Comparison of ENCODE assay signal across 20 mouse cellular contexts in genomic region chr10:60388332-60388731, GRCm38 (mm10). TPM values are rescaled to one million over a fixed set of nuclear protein-coding genes. Genes with fewer than 3 reads are reported as not detected.
DNase-seq lines count a peak whose midpoint lies in the region; ATAC-seq and TF ChIP-seq lines count a peak whose summit lies in the region.
"Had no signal": no experiment of that assay in that cellular context is flagged by ENCODE, and none has a peak within 500 bp of the region (broad histone marks: within the 10 kb centered on the region; RNA-seq: fewer than 3 reads in every experiment).

No protein-coding gene starts in this region.

- H3K4me3 ChIP-seq in intestine, embryonic 15.5 days (replicated peaks): no peak overlapping the region
- H3K4me3 ChIP-seq in stomach, postnatal 0 days (ENCODE audit: low read depth, low read length): no peak overlapping the region
- H3K4me3 ChIP-seq in lung, adult 2 months (replicated peaks; ENCODE audit: extremely low read depth, low read depth, low read length): no peak overlapping the region
- H3K4me3 ChIP-seq: embryonic facial prominence, embryonic 12.5 days; heart, embryonic 15.5 days; hindbrain, embryonic 12.5 days; neural tube, embryonic 12.5 days had no signal

- ATAC-seq in intestine, embryonic 15.5 days: no peak
- ATAC-seq in stomach, postnatal 0 days (ENCODE audit: low FRiP score, low TSS enrichment): no peak
- ATAC-seq: midbrain, embryonic 16.5 days; Patski had no signal

- 88% methylated on average over 2 of the region's 2 CpGs for WGBS in intestine, embryonic 15.5 days
- 80% methylated on average over 2 of the region's 2 CpGs for WGBS in stomach, postnatal 0 days
- 69% methylated on average over 2 of the region's 2 CpGs for WGBS in lung, adult 2 months

- no peak for TF ChIP-seq POLR2A in lung, adult 2 months (IDR thresholded peaks at IDR 0.05; ENCODE audit: borderline replicate concordance, extremely low read depth, low read depth, low read length)

- TF ChIP-seq CTCF in stomach, postnatal 0 days (IDR thresholded peaks at IDR 0.05; ENCODE audit: low read depth): no peak
- TF ChIP-seq CTCF in lung, adult 2 months (IDR thresholded peaks at IDR 0.05; ENCODE audit: insufficient read depth, low read length): no peak

- H3K27ac ChIP-seq in intestine, embryonic 15.5 days: 0 out of 2 replicates have a peak overlapping the region, but pooled peaks have one; percentile 15
- peak overlapping the region; percentile 61 for H3K27ac ChIP-seq in stomach, postnatal 0 days (replicated peaks)
- H3K27ac ChIP-seq: embryonic facial prominence, embryonic 12.5 days; heart, embryonic 15.5 days; hindbrain, embryonic 12.5 days; neural tube, embryonic 12.5 days had no signal

- TF ChIP-seq EP300 in stomach, postnatal 0 days (optimal IDR thresholded peaks at IDR 0.05): no peak

- no peaks in the 10 kb centered on the region for H3K9me3 ChIP-seq in intestine, embryonic 15.5 days
- no peaks in the 10 kb centered on the region for H3K9me3 ChIP-seq in stomach, postnatal 0 days (ENCODE audit: control insufficient read depth, low read length)
- H3K9me3 ChIP-seq: embryonic facial prominence, embryonic 12.5 days; heart, embryonic 15.5 days; hindbrain, embryonic 12.5 days; neural tube, embryonic 12.5 days had no signal

- H3K36me3 ChIP-seq in intestine, embryonic 15.5 days: no peaks in the 10 kb centered on the region
- no peaks in the 10 kb centered on the region for H3K36me3 ChIP-seq in stomach, postnatal 0 days (ENCODE audit: control insufficient read depth, insufficient read depth, low read length)
- H3K36me3 ChIP-seq: embryonic facial prominence, embryonic 12.5 days; heart, embryonic 15.5 days; hindbrain, embryonic 12.5 days; neural tube, embryonic 12.5 days had no signal

- peak; percentile 49 for DNase-seq in 416B (ENCODE audit: low read depth)
- DNase-seq in B cell, adult 2 months: peak; percentile 28
- no peak for DNase-seq in stomach, postnatal 0 days (ENCODE audit: low spot score)
- DNase-seq in lung, adult 2 months: no peak
- DNase-seq in lung, postnatal 14 days: no peak
- DNase-seq in right cerebral cortex, postnatal 10 days (ENCODE audit: low spot score in 2 of 2): no peak
- DNase-seq: cerebellum, adult 11 months; cerebellum, postnatal 36 days; kidney, adult 2 months; kidney, postnatal 25 days; lung, adult 18-20 months had no signal

- H3K4me1 ChIP-seq in intestine, embryonic 15.5 days (replicated peaks): peaks cover 6% of the 10 kb centered on the region; the same call in 1 of the 2 replicates
- no peaks in the 10 kb centered on the region for H3K4me1 ChIP-seq in stomach, postnatal 0 days (replicated peaks; ENCODE audit: control insufficient read depth, insufficient read depth)
- peaks cover 10% of the 10 kb centered on the region for H3K4me1 ChIP-seq in lung, adult 2 months (ENCODE audit: control insufficient read depth, insufficient read depth, low read length)
- H3K4me1 ChIP-seq: embryonic facial prominence, embryonic 12.5 days had no signal

- H3K4me2 ChIP-seq in intestine, embryonic 15.5 days (replicated peaks): no peak overlapping the region
- H3K4me2 ChIP-seq in stomach, postnatal 0 days (replicated peaks; ENCODE audit: low read depth): no peak overlapping the region
- H3K4me2 ChIP-seq: embryonic facial prominence, embryonic 12.5 days; hindbrain, embryonic 12.5 days; neural tube, embryonic 12.5 days had no signal

- no peak overlapping the region for H3K9ac ChIP-seq in intestine, embryonic 15.5 days
- H3K9ac ChIP-seq in stomach, postnatal 0 days (ENCODE audit: low read length): no peak overlapping the region
- H3K9ac ChIP-seq: embryonic facial prominence, embryonic 12.5 days; heart, embryonic 15.5 days; hindbrain, embryonic 12.5 days; neural tube, embryonic 12.5 days had no signal

- H3K27me3 ChIP-seq in intestine, embryonic 15.5 days (replicated peaks): no peaks in the 10 kb centered on the region
- no peaks in the 10 kb centered on the region for H3K27me3 ChIP-seq in stomach, postnatal 0 days (ENCODE audit: control insufficient read depth, insufficient read depth, low read length)
- H3K27me3 ChIP-seq: embryonic facial prominence, embryonic 12.5 days; heart, embryonic 15.5 days; neural tube, embryonic 12.5 days; Patski had no signal

RNA-seq across cellular contexts. Expression of gene Gm17455, which starts 11.2 kb away (rescaled TPM):
- polyA plus RNA-seq in intestine, embryonic 15.5 days (2015; fragmentation: Nextera tagmentation; extraction: Ambion mirVana): 0.28 TPM in 1 of 2 replicates, not detected in the other
- 0.74 and 1.0 TPM in 2 replicates for polyA plus RNA-seq in stomach, postnatal 0 days (2015; fragmentation: Nextera tagmentation; extraction: Ambion mirVana)
- 0.33 and 1.2 TPM in 2 replicates for polyA plus RNA-seq in lung, adult 2 months (2012; rRNA removed)
- polyA plus RNA-seq: kidney, adult 2 months; macrophage; Patski; testis, adult 2 months had no signal

RNA-seq across cellular contexts. Expression of gene Vsir, which starts 41.7 kb away (rescaled TPM):
- 7.2 and 9.0 TPM in 2 replicates for polyA plus RNA-seq in intestine, embryonic 15.5 days (2015; fragmentation: Nextera tagmentation; extraction: Ambion mirVana)
- polyA plus RNA-seq in stomach, postnatal 0 days (2015; fragmentation: Nextera tagmentation; extraction: Ambion mirVana): 4.2 and 4.3 TPM in 2 replicates
- polyA plus RNA-seq in lung, adult 2 months (2012; rRNA removed): 87.9 and 105 TPM in 2 replicates

Comparison
In these comparisons a context has a peak if more than half of its experiments do, and no peak if none do; other contexts are left out.
1. DNase-seq: peak in 416B (single experiment) and B cell, adult 2 months (2 of 2); none in stomach, postnatal 0 days (single experiment), lung, adult 2 months (single experiment), lung, postnatal 14 days (single experiment) and right cerebral cortex, postnatal 10 days (0 of 2).